Mouse (Mus musculus) C2C12 (cell line): ENCODE data around the gene Bpifb3.

Experiments used
- CEBPB ChIP-seq: IDR thresholded peaks from one replicate; pipeline ENCODE4 v1.6.1; 2011; ENCODE audit warnings: low read depth, mild to moderate bottlenecking, control low read depth, moderate library complexity
- CTCF ChIP-seq: IDR thresholded peaks from one replicate; pipeline ENCODE4 v1.5.1; 2011; ENCODE audit not compliant: control insufficient read depth, insufficient read depth, insufficient read length
- MAX ChIP-seq: IDR thresholded peaks from one replicate; pipeline ENCODE4 v1.6.1; 2011; ENCODE audit warnings: mild to moderate bottlenecking, control low read depth
- MYOG ChIP-seq: IDR thresholded peaks from one replicate; pipeline ENCODE4 v1.6.1; 2011; ENCODE audit not compliant: control insufficient read depth, insufficient read length; ENCODE audit errors: extremely low read depth
- USF1 ChIP-seq: IDR thresholded peaks from one replicate; pipeline ENCODE4 v1.6.1; 2011; ENCODE audit warnings: low read depth, mild to moderate bottlenecking, control low read depth, moderate library complexity

- TF ChIP-seq CTCF = no peak
- TF ChIP-seq USF1 = no peak
- no peak for TF ChIP-seq MYOG
- no peak for TF ChIP-seq MAX
- TF ChIP-seq CEBPB = no peak
Measured at GRCm38 (mm10) chr2:153963334-153963733, 45.3 kb downstream of the Bpifb3 start.
